Mouse (Mus musculus): Measurements from ENCODE around the gene Plcd4. TPM values are rescaled to one million over a fixed set of nuclear protein-coding genes. Genes with fewer than 3 reads are reported as not detected.

Gene Plcd4
- polyA plus RNA-seq, 1 experiment from 2014 or later = not detected

GRCm38 (mm10) chr1:74584616-74585398 is 42.1 kb downstream of the Plcd4 start:
- Histone ChIP-seq H3K27ac (ENCODE audit: low read depth, low read length) (no peak overlapping the region), H3K4me1 (replicated peaks; ENCODE audit: control insufficient read depth, insufficient read depth, low read length) (peaks cover 17% of the 10 kb centered on the region), H3K36me3 (ENCODE audit: control insufficient read depth, insufficient read depth, low read length) (peaks cover 14% of the 10 kb centered on the region; the same call in 1 of the 2 replicates), H3K4me2 (no peak overlapping the region), H3K4me3 (ENCODE audit: low read depth, low read length) (no peak overlapping the region), H3K27me3 (replicated peaks; ENCODE audit: control insufficient read depth, insufficient read depth, low read length) (no peaks in the 10 kb centered on the region), H3K9ac (ENCODE audit: low read depth, low read length) (no peak overlapping the region), H3K9me3 (ENCODE audit: control insufficient read depth, low read length) (no peaks in the 10 kb centered on the region)
- 84% methylated on average over 3 of the region's 3 CpGs for WGBS
- no peak for DNase-seq (ENCODE audit: low spot score)
- no peak for ATAC-seq (replicated peaks; ENCODE audit: low FRiP score)

- under 1% methylated on average over 24 of the region's 24 CpGs for WGBS
- no peak for ATAC-seq (replicated peaks; ENCODE audit: low FRiP score)
These were observed 44.6 kb downstream of the Plcd4 start for GRCm38 (mm10) chr1:74587233-74587772.

GRCm38 (mm10) chr1:74587773-74588445 is 45.2 kb downstream of the Plcd4 start, which contains the start of the genes Zfp142 and Bcs1l:
TSS of gene Zfp142 (minus strand) at chr1:74588246.
TSS of gene Bcs1l (plus strand) at chr1:74588289.
- peak; percentile 98 for DNase-seq (ENCODE audit: low spot score)
- under 1% methylated on average over 48 of the region's 48 CpGs for WGBS
- Histone ChIP-seq H3K4me3 (ENCODE audit: low read depth, low read length) (peak within 1 kb of the TSS; percentile 89), H3K9ac (ENCODE audit: low read depth, low read length) (peak within 1 kb of the TSS; percentile 84), H3K4me2 (peak within 1 kb of the TSS; percentile 98), H3K27ac (ENCODE audit: low read depth, low read length) (peak within 1 kb of the TSS; percentile 71), H3K4me1 (replicated peaks; ENCODE audit: control insufficient read depth, insufficient read depth, low read length) (peaks cover 17% of the 10 kb centered on the region), H3K36me3 (ENCODE audit: control insufficient read depth, insufficient read depth, low read length) (peaks cover 22% of the 10 kb centered on the region), H3K9me3 (ENCODE audit: control insufficient read depth, low read length) (no peaks in the 10 kb centered on the region), H3K27me3 (replicated peaks; ENCODE audit: control insufficient read depth, insufficient read depth, low read length) (no peaks in the 10 kb centered on the region)
- peak; percentile 96 for ATAC-seq (replicated peaks; ENCODE audit: low FRiP score)

More at GRCm38 (mm10) chr1:74587233-74587772, 44.6 kb downstream of the Plcd4 start:
- Histone ChIP-seq H3K9ac (ENCODE audit: low read depth, low read length) (peak overlapping the region; percentile 84), H3K4me3 (ENCODE audit: low read depth, low read length) (peak overlapping the region; percentile 89), H3K4me1 (replicated peaks; ENCODE audit: control insufficient read depth, insufficient read depth, low read length) (peaks cover 17% of the 10 kb centered on the region), H3K9me3 (ENCODE audit: control insufficient read depth, low read length) (no peaks in the 10 kb centered on the region), H3K27me3 (replicated peaks; ENCODE audit: control insufficient read depth, insufficient read depth, low read length) (no peaks in the 10 kb centered on the region), H3K36me3 (ENCODE audit: control insufficient read depth, insufficient read depth, low read length) (peaks cover 24% of the 10 kb centered on the region), H3K4me2 (peak overlapping the region; percentile 98), H3K27ac (ENCODE audit: low read depth, low read length) (peak overlapping the region; percentile 71)
- DNase-seq (ENCODE audit: low spot score) = no peak

DNA sequence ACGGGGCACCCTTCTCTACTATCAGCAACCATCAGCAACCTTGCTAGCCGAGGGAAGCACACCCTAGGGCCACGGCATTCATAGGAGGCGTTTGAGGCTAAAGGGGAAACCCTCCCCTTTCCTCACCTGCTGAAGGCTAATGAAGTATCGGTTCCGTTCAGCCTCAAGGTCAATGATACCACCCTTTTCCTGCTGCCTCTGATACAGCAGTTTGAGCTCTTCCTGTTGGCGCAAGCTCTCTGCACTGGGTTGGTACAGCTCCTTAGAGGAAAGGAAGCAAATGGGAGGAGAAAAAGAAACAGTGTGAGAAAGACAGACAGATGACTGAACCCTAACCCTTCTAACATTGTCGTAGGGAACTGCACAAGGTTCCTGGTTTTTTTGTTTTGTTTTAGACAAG is 51.7 kb downstream of the Plcd4 start:
- Histone ChIP-seq H3K27ac (ENCODE audit: low read depth, low read length) (no peak overlapping the region), H3K4me1 (replicated peaks; ENCODE audit: control insufficient read depth, insufficient read depth, low read length) (no peaks in the 10 kb centered on the region), H3K4me2 (no peak overlapping the region), H3K27me3 (replicated peaks; ENCODE audit: control insufficient read depth, insufficient read depth, low read length) (no peaks in the 10 kb centered on the region), H3K36me3 (ENCODE audit: control insufficient read depth, insufficient read depth, low read length) (peaks cover 34% of the 10 kb centered on the region), H3K9me3 (ENCODE audit: control insufficient read depth, low read length) (no peaks in the 10 kb centered on the region), H3K4me3 (ENCODE audit: low read depth, low read length) (no peak overlapping the region), H3K9ac (ENCODE audit: low read depth, low read length) (no peak overlapping the region)
- WGBS = 76% methylated on average over 8 of the region's 8 CpGs
- no peak for ATAC-seq (replicated peaks; ENCODE audit: low FRiP score)
- DNase-seq (ENCODE audit: low spot score) = no peak

- Histone ChIP-seq H3K27ac (ENCODE audit: low read depth, low read length) (no peak overlapping the region), H3K4me3 (ENCODE audit: low read depth, low read length) (peak overlapping the region; percentile 78), H3K9ac (ENCODE audit: low read depth, low read length) (peak overlapping the region; percentile 75), H3K36me3 (ENCODE audit: control insufficient read depth, insufficient read depth, low read length) (peaks cover 8% of the 10 kb centered on the region; the same call in 1 of the 2 replicates), H3K9me3 (ENCODE audit: control insufficient read depth, low read length) (no peaks in the 10 kb centered on the region), H3K27me3 (replicated peaks; ENCODE audit: control insufficient read depth, insufficient read depth, low read length) (no peaks in the 10 kb centered on the region), H3K4me1 (replicated peaks; ENCODE audit: control insufficient read depth, insufficient read depth, low read length) (peaks cover 2% of the 10 kb centered on the region; the same call in 1 of the 2 replicates), H3K4me2 (peak overlapping the region; percentile 81)
- ATAC-seq (replicated peaks; ENCODE audit: low FRiP score) (peak; percentile 54), DNase-seq (ENCODE audit: low spot score) (no peak)
- WGBS = 9% methylated on average over 26 of the region's 26 CpGs
These were observed 58.0 kb downstream of the Plcd4 start for GRCm38 (mm10) chr1:74600501-74601266.

GRCm38 (mm10) chr1:74601267-74601962 is 58.7 kb downstream of the Plcd4 start, which contains the start of the genes Rnf25 and Stk36:
TSS of gene Rnf25 (minus strand) at chr1:74601397.
TSS of gene Stk36 (plus strand) at chr1:74601445.
- peak within 1 kb of the TSS; percentile 78 for H3K4me3 ChIP-seq (ENCODE audit: low read depth, low read length)
- peaks cover 2% of the 10 kb centered on the region; the same call in 1 of the 2 replicates for H3K4me1 ChIP-seq (replicated peaks; ENCODE audit: control insufficient read depth, insufficient read depth, low read length)
- no peaks in the 10 kb centered on the region for H3K9me3 ChIP-seq (ENCODE audit: control insufficient read depth, low read length)
- DNase-seq (ENCODE audit: low spot score) (peak; percentile 78), ATAC-seq (replicated peaks; ENCODE audit: low FRiP score) (peak; percentile 84)
- H3K9ac ChIP-seq (ENCODE audit: low read depth, low read length) = peak within 1 kb of the TSS; percentile 75
- peaks cover 8% of the 10 kb centered on the region; the same call in 1 of the 2 replicates for H3K36me3 ChIP-seq (ENCODE audit: control insufficient read depth, insufficient read depth, low read length)
- no peaks in the 10 kb centered on the region for H3K27me3 ChIP-seq (replicated peaks; ENCODE audit: control insufficient read depth, insufficient read depth, low read length)
- no peak within 1 kb of the TSS for H3K27ac ChIP-seq (ENCODE audit: low read depth, low read length)
- 12% methylated on average over 25 of the region's 25 CpGs for WGBS
- peak within 1 kb of the TSS; percentile 81 for H3K4me2 ChIP-seq

Measured in liver, embryonic 11.5 days (tissue).